Mouse (Mus musculus) embryonic fibroblast, embryonic 13.5 days (primary cell): ENCODE measurements at regions not wholly inside any gene's neighbourhood (a gene's known extent, or its start where the extent isn't known, plus 50 kb on each side); places are given as distances from the start of the nearest gene placed in this dataset.

Source experiments
- H3K27ac ChIP-seq: 2 replicates; pipeline ENCODE4 v1.5.1; 2012; ENCODE audit warnings: low read length, control low read depth, inconsistent platforms; ENCODE audit not compliant: insufficient read depth
- H3K4me1 ChIP-seq: 2 replicates; pipeline ENCODE4 v1.6.1; 2011; ENCODE audit warnings: low read length; ENCODE audit not compliant: control insufficient read depth, insufficient read depth
- H3K4me3 ChIP-seq: 2 replicates; pipeline ENCODE4 v1.5.1; 2011; ENCODE audit warnings: mild to moderate bottlenecking, control low read depth, low read length; ENCODE audit not compliant: insufficient read depth
- CTCF ChIP-seq: IDR thresholded peaks from 2 replicates; pipeline ENCODE4 v1.5.1; 2011; ENCODE audit warnings: mild to moderate bottlenecking, control low read depth, low read length, moderate library complexity, borderline replicate concordance; ENCODE audit not compliant: insufficient read depth
- POLR2A ChIP-seq: IDR thresholded peaks from 2 replicates; pipeline ENCODE4 v1.6.1; 2011; ENCODE audit warnings: low read depth, mild to moderate bottlenecking, control low read depth, low read length, moderate library complexity

DNA sequence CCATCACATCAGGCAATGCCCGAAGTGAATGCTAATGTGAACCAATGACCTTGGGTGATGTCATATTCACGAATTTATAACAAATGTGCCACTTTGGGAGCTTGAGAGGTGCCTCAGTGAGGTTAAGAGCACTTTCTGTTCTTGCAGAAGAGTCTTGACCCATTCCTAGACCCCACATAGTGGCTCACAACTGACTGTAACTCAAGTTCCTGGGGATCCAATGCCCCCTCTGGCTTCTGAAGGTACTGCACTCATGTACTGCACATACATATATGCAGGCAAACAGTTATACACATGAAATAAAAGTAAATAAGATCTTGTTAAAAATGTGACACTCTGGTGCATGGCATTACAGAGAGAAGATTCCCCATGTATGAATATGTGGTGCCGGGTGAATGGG, 443.8 kb upstream of the Gulo start:
- no peak overlapping the region for H3K27ac ChIP-seq
- TF ChIP-seq POLR2A (no peak), CTCF (no peak)

DNA sequence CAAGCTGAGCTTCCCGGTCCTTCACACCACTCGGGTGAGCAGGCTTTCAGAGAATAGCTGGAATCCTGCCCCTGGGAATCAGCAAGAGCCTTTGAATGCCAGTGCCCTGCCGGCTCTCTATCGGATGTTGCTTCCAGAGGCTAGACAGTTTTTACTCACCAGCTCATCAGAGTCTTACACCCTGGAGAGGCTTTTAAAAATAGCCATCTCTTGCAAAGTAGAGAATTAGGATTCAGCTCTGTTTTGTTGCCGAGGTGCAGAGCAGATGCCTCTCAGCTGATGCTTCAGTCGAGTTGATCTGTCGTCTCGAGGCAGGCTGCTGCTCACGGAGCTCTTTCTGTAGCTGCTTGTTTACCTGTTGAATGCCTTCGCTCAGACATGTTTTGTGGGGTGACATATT, 441.3 kb upstream of the Gulo start:
- H3K27ac ChIP-seq = no peak overlapping the region
- TF ChIP-seq POLR2A (no peak), CTCF (no peak)
- H3K4me3 ChIP-seq = no peak overlapping the region
- no peaks in the 10 kb centered on the region for H3K4me1 ChIP-seq

More for the DNA sequence above, 443.8 kb upstream of the Gulo start:
- no peaks in the 10 kb centered on the region for H3K4me1 ChIP-seq
- H3K4me3 ChIP-seq = no peak overlapping the region

- H3K27ac ChIP-seq = no peak overlapping the region
- no peaks in the 10 kb centered on the region for H3K4me1 ChIP-seq
- no peak for TF ChIP-seq CTCF
- no peak for TF ChIP-seq POLR2A
- no peak overlapping the region for H3K4me3 ChIP-seq
Measured at GRCm38 (mm10) chr14:66442576-66442975, 433.6 kb upstream of the Gulo start.

GRCm38 (mm10) chr14:66441825-66442224, 432.8 kb upstream of the Gulo start:
- Histone ChIP-seq H3K4me1 (no peaks in the 10 kb centered on the region), H3K4me3 (no peak overlapping the region), H3K27ac (no peak overlapping the region)
- TF ChIP-seq CTCF (no peak), POLR2A (no peak)

DNA sequence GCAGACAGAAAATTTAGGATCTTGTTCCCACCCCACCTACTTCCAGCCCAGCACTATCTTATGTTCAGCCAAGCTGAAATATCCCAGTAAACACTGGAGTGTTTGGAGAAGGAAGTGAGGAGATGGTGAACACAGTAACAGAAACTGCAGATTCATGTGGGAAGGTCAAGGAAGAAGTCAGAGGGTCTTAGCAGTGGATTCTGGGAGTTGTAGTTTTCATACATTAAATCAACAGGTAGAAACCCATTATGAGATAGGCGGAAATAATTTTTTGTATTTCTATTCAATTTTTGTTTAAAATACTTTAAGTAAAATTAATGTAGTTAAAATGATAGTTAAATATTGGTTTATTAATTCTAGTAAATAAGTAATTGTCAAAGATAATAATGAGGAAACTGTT, 429.6 kb upstream of the Gulo start:
- TF ChIP-seq CTCF (no peak), POLR2A (no peak)
- H3K4me1 ChIP-seq = no peaks in the 10 kb centered on the region
- no peak overlapping the region for H3K4me3 ChIP-seq

GRCm38 (mm10) chr14:66438001-66438400, 429.0 kb upstream of the Gulo start:
- TF ChIP-seq POLR2A (no peak), CTCF (no peak)
- H3K27ac ChIP-seq = no peak overlapping the region
- H3K4me3 ChIP-seq = no peak overlapping the region
- no peaks in the 10 kb centered on the region for H3K4me1 ChIP-seq

More for the DNA sequence above, 429.6 kb upstream of the Gulo start:
- no peak overlapping the region for H3K27ac ChIP-seq

- Histone ChIP-seq H3K4me3 (no peak overlapping the region), H3K27ac (no peak overlapping the region), H3K4me1 (no peaks in the 10 kb centered on the region)
- TF ChIP-seq CTCF (no peak), POLR2A (no peak)
Measured at GRCm38 (mm10) chr14:66431630-66432029, 422.6 kb upstream of the Gulo start.

DNA sequence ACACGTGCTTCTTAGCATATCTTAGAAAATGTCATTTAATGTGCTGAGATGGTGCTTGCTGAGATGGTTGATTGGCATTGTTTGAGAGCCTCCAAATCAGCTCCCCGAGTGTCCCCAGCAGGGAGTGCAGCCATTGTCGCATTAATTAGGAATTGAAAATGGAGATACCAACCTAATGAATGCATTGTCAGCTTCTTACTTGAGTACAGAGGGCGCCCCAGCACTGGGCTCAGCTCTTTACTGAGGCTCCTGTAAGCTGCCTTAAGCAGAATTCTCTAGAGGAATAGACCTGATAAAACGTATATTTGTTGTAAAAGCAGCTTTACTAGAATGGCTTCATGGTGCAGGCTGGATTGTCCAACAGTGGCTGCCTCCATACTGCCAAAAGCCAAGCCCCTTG, 415.1 kb upstream of the Gulo start:
- no peak overlapping the region for H3K4me3 ChIP-seq
- no peak overlapping the region for H3K27ac ChIP-seq
- TF ChIP-seq POLR2A (no peak), CTCF (no peak)
- no peaks in the 10 kb centered on the region for H3K4me1 ChIP-seq
